ENCODE assay signal across 8 mouse cellular contexts in genomic region chr2:71039522-71040121, GRCm38 (mm10). TPM values are rescaled to one million over a fixed set of nuclear protein-coding genes. Genes with fewer than 3 reads are reported as not detected.
DNase-seq lines count a peak whose midpoint lies in the region; ATAC-seq and TF ChIP-seq lines count a peak whose summit lies in the region.

No protein-coding gene starts in this region.

- peak overlapping the region; percentile 41; the same call in 1 of the 2 replicates for H3K4me3 ChIP-seq in E14TG2a.4 (replicated peaks; ENCODE audit: low read length)
- no peak overlapping the region for H3K4me3 ChIP-seq in forebrain, embryonic 10.5 days
- no peak overlapping the region for H3K4me3 ChIP-seq in heart, embryonic 15.5 days
- H3K4me3 ChIP-seq in liver, postnatal 0 days (ENCODE audit: low read depth, low read length) = no peak overlapping the region

- ATAC-seq in heart, embryonic 15.5 days (replicated peaks; ENCODE audit: insufficient number of reproducible peaks, insufficient read depth, low FRiP score, low read depth) = no peak
- peak; percentile 64 for ATAC-seq in liver, postnatal 0 days
- ATAC-seq in neutrophil, adult 5-6 weeks (ENCODE audit: extremely low read depth, insufficient number of reproducible peaks, low FRiP score, poor library complexity, severe bottlenecking) = peak; percentile 36; the same call in 1 of the 2 replicates

- peaks cover 32% of the 10 kb centered on the region for H3K4me1 ChIP-seq in E14TG2a.4 (replicated peaks; ENCODE audit: low read depth, low read length)
- peaks cover 13% of the 10 kb centered on the region for H3K4me1 ChIP-seq in forebrain, embryonic 10.5 days
- H3K4me1 ChIP-seq in heart, embryonic 15.5 days (replicated peaks) = peaks cover 10% of the 10 kb centered on the region
- peaks cover 3% of the 10 kb centered on the region for H3K4me1 ChIP-seq in liver, postnatal 0 days (ENCODE audit: insufficient read depth)

- no peaks in the 10 kb centered on the region for H3K9me3 ChIP-seq in E14TG2a.4 (ENCODE audit: low read length)
- no peaks in the 10 kb centered on the region for H3K9me3 ChIP-seq in forebrain, embryonic 10.5 days
- H3K9me3 ChIP-seq in heart, embryonic 15.5 days (replicated peaks) = no peaks in the 10 kb centered on the region
- H3K9me3 ChIP-seq in liver, postnatal 0 days (ENCODE audit: low read length) = no peaks in the 10 kb centered on the region

- H3K9ac ChIP-seq in heart, embryonic 15.5 days = no peak overlapping the region
- H3K9ac ChIP-seq in liver, postnatal 0 days (replicated peaks) = no peak overlapping the region

- TF ChIP-seq CTCF in E14TG2a.4 (conservative IDR thresholded peaks at IDR 0.05; ENCODE audit: low read length) = peak; percentile 75
- TF ChIP-seq CTCF in liver, postnatal 0 days (IDR thresholded peaks at IDR 0.05; ENCODE audit: low read depth) = peak; percentile 84

- WGBS in forebrain, embryonic 10.5 days = 58% methylated on average over 11 of the region's 11 CpGs
- WGBS in heart, embryonic 15.5 days = 40% methylated on average over 11 of the region's 11 CpGs
- 37% methylated on average over 11 of the region's 11 CpGs for WGBS in liver, postnatal 0 days (ENCODE audit: insufficient replicate concordance)

- no peak for TF ChIP-seq EP300 in liver, postnatal 0 days (IDR thresholded peaks at IDR 0.05; ENCODE audit: low read depth)

- peaks cover 17% of the 10 kb centered on the region; the same call in 1 of the 2 replicates for H3K36me3 ChIP-seq in E14TG2a.4 (ENCODE audit: insufficient read depth, low read length)
- no peaks in the 10 kb centered on the region for H3K36me3 ChIP-seq in forebrain, embryonic 10.5 days (replicated peaks)
- no peaks in the 10 kb centered on the region for H3K36me3 ChIP-seq in heart, embryonic 15.5 days
- no peaks in the 10 kb centered on the region for H3K36me3 ChIP-seq in liver, postnatal 0 days (replicated peaks; ENCODE audit: insufficient read depth, low read length)

- H3K4me2 ChIP-seq in heart, embryonic 15.5 days = peak overlapping the region; percentile 43
- H3K4me2 ChIP-seq in liver, postnatal 0 days (ENCODE audit: low read depth, low read length) = peak overlapping the region; percentile 49; the same call in 1 of the 2 replicates

- no peaks in the 10 kb centered on the region for H3K27me3 ChIP-seq in E14TG2a.4 (ENCODE audit: insufficient read depth, low read length)
- H3K27me3 ChIP-seq in forebrain, embryonic 10.5 days (ENCODE audit: poor library complexity, severe bottlenecking) = no peaks in the 10 kb centered on the region
- H3K27me3 ChIP-seq in heart, embryonic 15.5 days = no peaks in the 10 kb centered on the region
- no peaks in the 10 kb centered on the region for H3K27me3 ChIP-seq in liver, postnatal 0 days (ENCODE audit: insufficient read depth, low read length)

- H3K27ac ChIP-seq in forebrain, embryonic 10.5 days = no peak overlapping the region
- H3K27ac ChIP-seq in heart, embryonic 15.5 days = no peak overlapping the region
- no peak overlapping the region for H3K27ac ChIP-seq in liver, postnatal 0 days (ENCODE audit: low read depth)

- DNase-seq in brain, embryonic 18.5 days (ENCODE audit: low read depth, low spot score) = peak; percentile 72
- peak; percentile 66 for DNase-seq in forebrain, embryonic 10.5 days (ENCODE audit: extremely low spot score, low spot score)
- peak; percentile 82 to 91 for DNase-seq in kidney, postnatal 36 days
- DNase-seq in liver, postnatal 0 days = peak; percentile 80
- DNase-seq in testis, postnatal 10 days (ENCODE audit: low spot score) = peak; percentile 90

RNA-seq across cellular contexts. Expression of gene Dcaf17, which starts 15.5 kb away (rescaled TPM):
- 38.4 and 41.6 TPM in 2 replicates for polyA plus RNA-seq in forebrain, embryonic 10.5 days (2016; fragmentation: Nextera tagmentation; extraction: Ambion mirVana)
- polyA plus RNA-seq in heart, embryonic 15.5 days (2015; fragmentation: Nextera tagmentation; extraction: Ambion mirVana) = 18.5 and 20.0 TPM in 2 replicates
- polyA plus RNA-seq in liver, postnatal 0 days (2015; fragmentation: Nextera tagmentation; extraction: Ambion mirVana) = 10.8 and 11.8 TPM in 2 replicates
- total RNA-seq in neutrophil, adult 5-6 weeks (2017) = 13.4 and 22.5 TPM in 2 replicates

RNA-seq across cellular contexts. Expression of gene Mettl8, which starts 15.8 kb away (rescaled TPM):
- polyA plus RNA-seq in forebrain, embryonic 10.5 days (2016; fragmentation: Nextera tagmentation; extraction: Ambion mirVana) = 20.3 and 20.6 TPM in 2 replicates
- 9.2 and 13.2 TPM in 2 replicates for polyA plus RNA-seq in heart, embryonic 15.5 days (2015; fragmentation: Nextera tagmentation; extraction: Ambion mirVana)
- 3.8 and 4.0 TPM in 2 replicates for polyA plus RNA-seq in liver, postnatal 0 days (2015; fragmentation: Nextera tagmentation; extraction: Ambion mirVana)
- 10.5 and 12.3 TPM in 2 replicates for total RNA-seq in neutrophil, adult 5-6 weeks (2017)
